Mouse (Mus musculus) thymus, adult 2 months (tissue): ENCODE results near the gene Gm3383.
"Not testable (repeated sequence)": the region's sequence is repeated elsewhere in the genome, so short reads cannot be mapped to it uniquely, and the experiment has no call there.

ENCODE experiments used
- CTCF ChIP-seq: fragments of 200-500 bp; IDR thresholded peaks from 2 replicates; pipeline ENCODE4 v1.5.1; 2012; ENCODE audit warnings: mild to moderate bottlenecking, control low read depth, low read length, moderate library complexity, borderline replicate concordance; ENCODE audit not compliant: control insufficient read depth, poor library complexity, insufficient read depth; ENCODE audit errors: extremely low read depth
- POLR2A ChIP-seq: fragments of 200-500 bp; IDR thresholded peaks from 2 replicates; pipeline ENCODE4 v1.6.1; 2012; ENCODE audit warnings: mild to moderate bottlenecking, low read length, control low read depth, moderate library complexity; ENCODE audit not compliant: control insufficient read depth, poor library complexity, insufficient read depth; ENCODE audit errors: extremely low read depth

DNA sequence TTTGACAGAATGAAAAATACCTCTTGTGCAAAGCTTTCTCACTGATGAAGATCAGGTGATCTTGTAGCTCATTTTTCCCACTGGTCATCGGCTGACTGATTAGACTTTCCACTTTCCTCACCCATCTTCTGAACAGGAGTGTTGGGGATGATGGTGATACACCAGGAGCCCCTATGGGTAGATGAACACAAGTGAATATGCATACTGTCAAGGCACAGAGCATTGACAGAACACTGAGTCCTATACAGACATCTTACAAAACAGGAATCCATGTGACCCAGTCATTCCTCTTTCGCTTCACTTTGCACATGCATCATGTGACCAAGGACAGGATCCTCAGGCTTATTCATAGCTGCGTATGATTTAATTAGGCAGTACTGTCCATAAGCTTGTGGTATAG, at the start of gene Gm3383:
- not testable (repeated sequence) for TF ChIP-seq CTCF, POLR2A
